Mouse (Mus musculus): ENCODE data around the gene Slc19a2.

DNA sequence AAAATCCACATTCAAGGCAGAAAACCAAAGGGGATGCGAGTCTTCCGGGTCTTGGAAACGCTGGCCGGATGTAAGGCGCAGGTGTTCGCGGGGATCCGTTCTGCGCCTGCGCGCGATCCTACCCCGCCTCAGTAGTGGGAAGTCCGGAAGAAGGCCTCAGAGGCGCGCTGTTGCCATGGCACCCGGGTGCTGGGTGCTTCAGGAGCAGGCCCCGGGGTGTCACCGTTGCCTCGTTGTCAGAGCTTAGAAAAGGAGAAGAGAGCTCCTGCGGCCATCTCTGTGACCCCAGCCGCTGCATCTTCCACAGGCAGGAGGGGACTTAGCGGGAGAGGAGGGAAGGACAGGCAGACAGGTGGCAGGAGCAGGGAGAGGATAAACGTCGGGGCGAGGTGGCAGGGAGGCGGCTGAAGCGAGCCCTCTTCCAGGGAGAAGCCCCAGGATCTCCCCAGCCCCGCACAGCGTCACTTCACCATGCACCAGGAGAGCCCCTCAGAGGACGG lies 26.7 kb downstream of the Slc19a2 start, which contains the start of gene Ccdc181:
- TF ChIP-seq CTCF (IDR thresholded peaks at IDR 0.05; ENCODE audit: borderline replicate concordance, insufficient read depth, low read length) (no peak), POLR2A (IDR thresholded peaks at IDR 0.05; ENCODE audit: low read depth, low read length) (peak; percentile 40; the same call in 1 of the 2 replicates)
